Mouse (Mus musculus) hindbrain, embryonic 12.5 days (tissue): ENCODE results near the gene Mpi. TPM values are rescaled to one million over a fixed set of nuclear protein-coding genes. Genes with fewer than 3 reads are reported as not detected.
A peak's percentile ranks its signal among the peaks of the same experiment; 100 is the strongest.

Experiments
- ATAC-seq: fragments of 200-750 bp; cut with Nextera tagmentation; 2 replicates; pipeline ENCODE4 v1.8.0; 2017; ENCODE audit warnings: moderate TSS enrichment; ENCODE audit not compliant: low FRiP score
- H3K27ac ChIP-seq: fragments of 300-500 bp; sonication (generic); 2 replicates; pipeline ENCODE4 v1.5.1; 2016; ENCODE audit warnings: mild to moderate bottlenecking
- H3K27me3 ChIP-seq: fragments of 300-500 bp; sonication (generic); 2 replicates; pipeline ENCODE4 v1.6.1; 2016; ENCODE audit warnings: mild to moderate bottlenecking
- H3K36me3 ChIP-seq: fragments of 300-500 bp; sonication (generic); 2 replicates; pipeline ENCODE4 v1.6.1; 2016; ENCODE audit warnings: mild to moderate bottlenecking
- H3K4me1 ChIP-seq: fragments of 300-500 bp; sonication (generic); 2 replicates; pipeline ENCODE4 v1.6.1; 2016
- H3K4me2 ChIP-seq: fragments of 300-500 bp; sonication (generic); replicated peaks from 2 replicates; pipeline ENCODE4 v1.6.1; 2016; ENCODE audit warnings: mild to moderate bottlenecking
- H3K4me3 ChIP-seq: fragments of 300-500 bp; sonication (generic); 2 replicates; pipeline ENCODE4 v1.5.1; 2016; ENCODE audit warnings: mild to moderate bottlenecking
- H3K9ac ChIP-seq: fragments of 300-500 bp; sonication (generic); 2 replicates; pipeline ENCODE4 v1.6.1; 2016; ENCODE audit warnings: mild to moderate bottlenecking, moderate library complexity
- H3K9me3 ChIP-seq: fragments of 300-500 bp; sonication (generic); replicated peaks from 2 replicates; pipeline ENCODE4 v1.6.1; 2016; ENCODE audit warnings: mild to moderate bottlenecking
- WGBS: fragments of 180-500 bp; shearing (Covaris S2); methylation state at CpG from one replicate; pipeline ENCODE4 v1.1.7; 2016; 5-methylcytosine and 5-hydroxymethylcytosine counted together
- polyA plus RNA-seq: library from polyadenylated mRNA; unstranded; fragments of >200 nt; fragmentation: Nextera tagmentation; extraction: Ambion mirVana; gene quantifications from 2 replicates; pipeline ENCODE4 v1.2.1, GENCODE M21; 2016

Mpi gene
- polyA plus RNA-seq = 59.2 and 61.4 TPM in 2 replicates

DNA sequence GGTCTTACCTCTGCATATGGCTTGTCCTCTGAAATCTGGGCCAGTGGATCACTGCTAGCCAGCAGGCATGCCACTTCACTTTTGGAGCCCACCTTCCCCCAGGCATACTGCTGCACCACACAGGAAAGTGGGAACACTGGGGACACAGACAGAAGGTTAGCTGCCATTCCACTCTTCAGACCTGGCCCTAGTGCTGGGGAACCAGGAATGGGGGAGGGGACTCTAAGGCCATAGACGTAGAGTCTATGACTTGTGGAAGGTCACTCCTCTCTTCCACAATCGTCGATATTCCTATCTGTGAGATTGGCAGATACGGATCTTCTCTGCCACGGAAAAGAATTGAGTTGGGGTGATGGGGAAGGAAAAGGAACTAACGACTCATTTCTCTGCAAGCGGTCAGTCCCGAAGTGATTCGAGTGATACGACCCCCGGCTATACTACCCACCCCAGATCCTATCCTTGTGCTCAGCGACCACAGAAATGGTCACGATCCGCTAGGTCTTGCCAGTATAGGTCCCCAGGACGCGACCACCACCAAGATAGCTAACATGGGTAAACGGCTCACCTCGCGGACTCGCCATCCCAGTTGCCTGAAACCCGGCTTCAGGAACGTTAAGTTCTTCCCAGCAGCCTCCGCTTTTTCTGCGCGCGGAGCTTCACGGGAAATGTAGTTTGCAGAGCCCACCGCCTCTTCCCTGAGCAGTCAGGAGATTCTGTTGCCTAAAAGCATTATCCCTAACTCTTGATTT, at the start of gene Mpi:
TSS of gene Mpi (minus strand) at position 625 of the 749 bp plus-strand sequence.
- under 1% methylated on average over 28 of the region's 28 CpGs for WGBS
- peak within 1 kb of the TSS; percentile 67 for H3K4me3 ChIP-seq
- peak; percentile 75 for ATAC-seq

DNA sequence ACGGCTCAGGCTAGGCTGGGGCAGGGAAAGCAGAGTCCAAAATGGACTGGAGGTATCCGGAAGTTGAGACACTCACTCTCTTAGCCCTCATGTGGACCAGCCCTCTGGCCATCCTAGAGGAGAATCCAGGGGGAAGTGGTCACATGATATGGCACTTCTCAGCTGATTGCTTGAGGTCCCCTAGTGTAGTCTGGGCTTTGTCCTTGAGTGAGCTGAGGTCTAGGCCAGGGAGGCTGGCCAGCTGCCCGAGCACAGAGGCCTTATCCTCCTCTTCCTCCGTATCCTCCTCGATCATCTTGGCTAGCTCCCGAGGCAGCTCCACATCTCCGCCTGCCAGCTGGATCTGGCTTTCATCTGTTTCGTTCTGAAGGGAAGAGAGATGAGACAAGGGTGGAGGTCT, 49.5 kb upstream of the Mpi start:
- peaks cover 50% of the 10 kb centered on the region for H3K4me1 ChIP-seq
- H3K9ac ChIP-seq = no peak overlapping the region
- WGBS = 75% methylated on average over 8 of the region's 8 CpGs
- H3K36me3 ChIP-seq = no peaks in the 10 kb centered on the region
- peaks cover 26% of the 10 kb centered on the region for H3K27me3 ChIP-seq
- H3K27ac ChIP-seq = no peak overlapping the region
- H3K4me3 ChIP-seq = no peak overlapping the region
- no peak overlapping the region for H3K4me2 ChIP-seq
- ATAC-seq = no peak
- no peaks in the 10 kb centered on the region for H3K9me3 ChIP-seq

More for the DNA sequence above, at the start of gene Mpi:
- peaks cover 13% of the 10 kb centered on the region for H3K4me1 ChIP-seq
- H3K9me3 ChIP-seq = no peaks in the 10 kb centered on the region
- H3K36me3 ChIP-seq = peaks cover 31% of the 10 kb centered on the region
- peak within 1 kb of the TSS; percentile 76 for H3K4me2 ChIP-seq
- peak within 1 kb of the TSS; percentile 78 for H3K9ac ChIP-seq
- H3K27ac ChIP-seq = no peak within 1 kb of the TSS
- no peaks in the 10 kb centered on the region for H3K27me3 ChIP-seq

DNA sequence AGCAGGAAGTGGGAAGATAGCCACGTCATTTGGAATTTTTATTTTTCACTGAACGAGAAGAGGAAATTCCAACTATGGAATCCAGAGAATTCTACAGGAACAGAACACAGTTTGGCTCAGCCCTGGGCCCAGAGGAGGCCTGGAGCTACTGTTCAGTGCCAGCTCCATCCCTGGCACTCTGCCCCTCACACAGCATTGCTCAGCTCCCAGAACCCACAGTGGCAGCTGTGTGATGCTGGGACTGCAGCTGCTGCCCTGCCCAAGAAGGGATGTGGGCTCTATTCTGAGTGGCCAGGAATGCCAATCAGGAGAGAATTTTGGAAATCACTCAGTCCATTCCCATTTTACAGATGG, 48.8 kb upstream of the Mpi start:
- Histone ChIP-seq H3K9me3 (no peaks in the 10 kb centered on the region), H3K4me1 (peaks cover 43% of the 10 kb centered on the region)

DNA sequence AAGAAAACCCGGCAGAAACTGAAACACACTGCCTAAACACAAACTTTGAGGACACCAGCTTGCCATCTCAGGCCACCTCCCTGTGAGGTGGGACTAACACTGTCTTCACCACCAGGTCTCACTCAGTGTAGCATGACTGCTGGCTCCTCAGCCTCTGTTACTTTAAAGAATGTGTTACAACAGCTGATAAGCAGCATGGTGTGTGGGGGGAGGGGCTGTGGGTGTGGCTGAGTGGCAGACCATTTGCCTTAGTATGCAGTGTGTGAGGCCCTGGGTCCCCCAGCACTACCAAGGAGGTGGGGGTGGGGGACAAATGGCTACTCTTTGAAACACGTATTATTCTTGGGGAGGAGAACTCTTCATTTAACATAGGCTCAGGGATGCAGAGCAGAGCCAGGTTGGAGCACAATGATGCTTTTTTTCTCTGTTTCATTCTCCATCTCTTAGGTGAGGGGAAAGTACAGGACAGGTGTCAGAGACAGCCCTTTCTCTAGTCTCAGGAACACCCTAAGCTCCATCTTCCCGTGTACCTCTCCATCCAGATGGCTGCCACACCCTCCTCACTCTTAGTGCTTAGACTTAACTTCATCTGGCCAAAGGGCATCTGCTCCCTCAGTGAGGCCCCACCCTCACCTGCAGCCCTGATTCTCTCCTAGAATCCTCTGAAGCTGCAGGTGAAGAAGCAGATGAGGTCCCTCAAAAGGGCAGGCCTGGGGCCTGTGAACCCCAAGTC, 48.2 kb upstream of the Mpi start:
- 0 out of 2 replicates have a peak, but pooled peaks have one; percentile 58 for ATAC-seq
- Histone ChIP-seq H3K27ac (no peak overlapping the region), H3K9me3 (no peaks in the 10 kb centered on the region), H3K4me3 (no peak overlapping the region), H3K27me3 (peaks cover 13% of the 10 kb centered on the region), H3K36me3 (no peaks in the 10 kb centered on the region), H3K4me2 (no peak overlapping the region), H3K9ac (peak overlapping the region; percentile 13; the same call in 1 of the 2 replicates), H3K4me1 (peaks cover 39% of the 10 kb centered on the region)
- WGBS = 4% methylated on average over 3 of the region's 3 CpGs

More for the DNA sequence above, 48.8 kb upstream of the Mpi start:
- H3K4me3 ChIP-seq = no peak overlapping the region
- no peaks in the 10 kb centered on the region for H3K36me3 ChIP-seq
- peaks cover 19% of the 10 kb centered on the region for H3K27me3 ChIP-seq
- peak overlapping the region; percentile 13; the same call in 1 of the 2 replicates for H3K9ac ChIP-seq
- H3K27ac ChIP-seq = no peak overlapping the region
- WGBS = 78% methylated on average over 2 of the region's 2 CpGs
- ATAC-seq = no peak
- no peak overlapping the region for H3K4me2 ChIP-seq

DNA sequence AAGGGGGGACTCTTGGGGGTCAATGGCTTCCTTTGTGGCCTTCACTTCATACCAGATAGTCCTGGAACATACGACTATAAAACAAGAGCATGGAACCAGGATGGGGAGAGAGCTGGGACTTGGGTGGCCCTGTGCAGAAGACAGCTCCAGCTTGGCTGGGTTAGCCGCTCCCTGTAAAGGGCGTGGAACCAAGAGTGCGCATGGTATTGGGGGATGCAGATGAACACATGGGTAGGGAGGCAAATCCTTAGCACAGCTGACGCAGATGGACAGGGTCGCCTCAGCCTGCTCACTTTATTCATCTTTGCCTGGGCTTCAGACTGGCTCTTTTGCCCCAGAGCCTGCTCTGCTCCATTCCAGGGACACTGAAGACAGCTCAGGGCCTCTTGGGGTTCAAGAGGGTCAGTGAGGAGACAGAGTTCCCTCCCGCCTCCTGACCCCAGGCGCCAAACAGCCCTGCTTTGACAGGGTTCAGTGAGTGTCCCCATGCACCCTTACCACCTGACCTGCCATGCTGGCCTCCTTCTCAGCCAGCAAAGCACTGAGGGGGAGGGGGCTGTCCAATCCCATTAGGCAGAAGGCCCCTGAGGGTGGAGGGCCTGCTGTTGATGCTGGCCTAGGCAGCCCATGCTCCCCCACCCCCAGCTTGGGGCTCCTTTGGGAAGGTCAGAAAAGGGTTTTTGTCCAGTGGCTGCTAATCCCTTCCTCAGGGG, 46.4 kb upstream of the Mpi start:
- Histone ChIP-seq H3K27ac (no peak overlapping the region), H3K4me3 (no peak overlapping the region), H3K27me3 (no peaks in the 10 kb centered on the region), H3K4me2 (no peak overlapping the region), H3K9me3 (no peaks in the 10 kb centered on the region), H3K9ac (no peak overlapping the region), H3K36me3 (peaks cover 10% of the 10 kb centered on the region), H3K4me1 (peaks cover 39% of the 10 kb centered on the region)
- WGBS = 47% methylated on average over 8 of the region's 8 CpGs
- ATAC-seq = peak; percentile 38

DNA sequence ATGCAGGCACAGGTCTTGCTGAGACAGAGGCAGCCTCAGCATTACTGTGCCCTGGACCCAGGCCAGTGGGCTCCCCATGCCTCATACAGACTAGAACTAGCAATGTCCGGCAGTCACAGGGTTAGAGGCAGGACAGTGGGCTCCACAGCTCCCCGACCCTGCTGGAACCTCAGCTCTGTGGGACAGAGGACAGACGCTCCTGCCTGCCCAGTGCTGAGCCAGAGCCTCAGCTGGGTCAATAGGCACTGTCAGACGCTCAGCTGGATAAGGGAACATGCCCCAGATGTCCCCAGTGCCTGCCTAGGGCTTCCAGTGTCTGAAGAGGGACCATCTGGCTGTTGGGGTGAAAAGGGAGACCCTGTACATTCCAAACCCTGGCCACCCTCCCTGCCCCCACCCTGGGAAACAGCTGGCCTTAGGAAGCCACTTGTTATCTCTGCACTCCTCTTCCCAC, 45.4 kb upstream of the Mpi start:
- WGBS = 18% methylated on average over 4 of the region's 4 CpGs
- ATAC-seq = peak; percentile 58; the same call in 1 of the 2 replicates
- peak overlapping the region; percentile 36; the same call in 1 of the 2 replicates for H3K27ac ChIP-seq
- H3K27me3 ChIP-seq = no peaks in the 10 kb centered on the region
- H3K4me3 ChIP-seq = no peak overlapping the region
- H3K4me2 ChIP-seq = no peak overlapping the region
- H3K36me3 ChIP-seq = peaks cover 20% of the 10 kb centered on the region
- no peak overlapping the region for H3K9ac ChIP-seq
- H3K4me1 ChIP-seq = peaks cover 42% of the 10 kb centered on the region
- H3K9me3 ChIP-seq = no peaks in the 10 kb centered on the region

DNA sequence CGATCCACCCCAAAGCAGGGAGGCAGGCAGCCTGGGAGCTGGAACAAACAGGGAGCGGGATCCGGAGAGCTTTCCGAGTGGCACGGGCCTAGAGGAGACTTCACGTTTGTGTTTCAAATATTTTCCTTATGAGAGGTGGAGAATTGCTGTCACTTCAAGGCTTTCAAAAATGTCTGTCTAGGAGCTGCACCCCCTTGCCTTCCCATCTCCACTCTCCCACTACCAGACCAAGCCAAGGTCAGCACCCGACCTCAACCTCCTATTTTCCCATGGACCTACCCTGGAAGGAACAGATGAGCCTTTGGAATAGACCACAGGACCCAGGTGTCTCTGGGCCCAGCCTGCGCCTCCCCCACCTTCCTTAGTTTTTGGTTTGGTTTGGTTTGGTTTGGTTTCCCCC, 44.7 kb upstream of the Mpi start:
- Histone ChIP-seq H3K9me3 (no peaks in the 10 kb centered on the region), H3K36me3 (peaks cover 25% of the 10 kb centered on the region), H3K4me3 (no peak overlapping the region), H3K27me3 (no peaks in the 10 kb centered on the region), H3K4me2 (no peak overlapping the region), H3K27ac (0 out of 2 replicates have a peak overlapping the region, but pooled peaks have one; percentile 36), H3K4me1 (peaks cover 42% of the 10 kb centered on the region), H3K9ac (no peak overlapping the region)
- no peak for ATAC-seq
- 85% methylated on average over 8 of the region's 8 CpGs for WGBS

DNA sequence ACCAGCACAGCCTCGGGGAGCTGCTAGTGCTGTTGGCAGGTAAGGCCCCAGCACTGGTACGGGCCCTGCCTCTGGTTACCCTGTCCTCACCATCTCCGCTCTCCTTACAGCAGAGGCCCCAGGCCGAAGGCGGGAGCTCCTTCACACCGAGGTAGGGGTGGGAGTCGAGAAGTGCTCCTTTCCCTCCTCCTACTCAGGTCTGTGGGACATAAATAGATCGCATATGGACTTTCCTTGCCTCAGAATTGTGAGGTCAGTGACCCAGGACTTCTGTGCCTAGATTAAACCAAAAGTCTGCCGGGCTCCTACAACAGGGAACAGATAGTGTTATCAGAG, 41.6 kb upstream of the Mpi start:
- no peaks in the 10 kb centered on the region for H3K9me3 ChIP-seq
- H3K4me3 ChIP-seq = no peak overlapping the region
- peaks cover 25% of the 10 kb centered on the region for H3K36me3 ChIP-seq
- WGBS = 56% methylated on average over 9 of the region's 9 CpGs
- peaks cover 36% of the 10 kb centered on the region for H3K4me1 ChIP-seq
- no peak overlapping the region for H3K27ac ChIP-seq
- no peak for ATAC-seq
- H3K4me2 ChIP-seq = no peak overlapping the region
- no peak overlapping the region for H3K9ac ChIP-seq
- no peaks in the 10 kb centered on the region for H3K27me3 ChIP-seq

DNA sequence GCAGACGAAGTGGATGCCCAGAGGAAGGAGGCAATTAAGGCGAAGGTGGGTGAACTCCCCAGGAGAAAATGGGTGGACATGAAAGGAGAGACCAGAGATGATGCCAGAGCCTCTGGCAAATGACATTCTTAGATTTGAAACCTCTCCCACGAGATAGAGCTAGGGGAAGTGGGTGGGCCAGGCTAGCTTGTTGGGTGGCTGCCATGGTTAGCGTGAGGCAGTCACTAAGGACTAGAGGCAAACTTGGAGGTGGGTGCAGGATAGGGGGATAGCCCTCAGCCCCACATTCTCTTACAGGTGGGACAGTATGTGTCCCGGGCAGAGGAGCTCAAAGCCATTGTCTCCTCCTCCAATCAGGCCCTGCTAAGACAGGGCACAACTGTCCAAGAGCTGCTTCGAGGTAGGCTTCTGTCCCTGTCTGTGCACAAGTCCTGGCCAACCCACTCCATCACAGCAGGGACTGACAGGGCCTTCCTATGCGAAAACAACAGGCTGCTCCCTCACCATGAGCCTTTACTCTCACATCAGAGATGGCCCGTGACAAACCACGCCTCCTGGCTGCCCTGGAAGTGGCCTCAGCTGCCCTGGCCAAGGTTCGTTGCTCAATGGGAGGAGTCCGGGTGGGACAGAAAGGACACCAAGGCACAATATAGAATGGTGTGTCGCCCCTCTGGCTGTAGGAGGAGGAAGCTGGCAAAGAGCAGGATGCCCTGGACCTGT, 41.1 kb upstream of the Mpi start:
- Histone ChIP-seq H3K36me3 (peaks cover 25% of the 10 kb centered on the region), H3K9ac (no peak overlapping the region), H3K4me3 (no peak overlapping the region), H3K27me3 (no peaks in the 10 kb centered on the region), H3K4me2 (no peak overlapping the region), H3K27ac (no peak overlapping the region), H3K9me3 (no peaks in the 10 kb centered on the region), H3K4me1 (peaks cover 36% of the 10 kb centered on the region)
- no peak for ATAC-seq
- 43% methylated on average over 12 of the region's 12 CpGs for WGBS

DNA sequence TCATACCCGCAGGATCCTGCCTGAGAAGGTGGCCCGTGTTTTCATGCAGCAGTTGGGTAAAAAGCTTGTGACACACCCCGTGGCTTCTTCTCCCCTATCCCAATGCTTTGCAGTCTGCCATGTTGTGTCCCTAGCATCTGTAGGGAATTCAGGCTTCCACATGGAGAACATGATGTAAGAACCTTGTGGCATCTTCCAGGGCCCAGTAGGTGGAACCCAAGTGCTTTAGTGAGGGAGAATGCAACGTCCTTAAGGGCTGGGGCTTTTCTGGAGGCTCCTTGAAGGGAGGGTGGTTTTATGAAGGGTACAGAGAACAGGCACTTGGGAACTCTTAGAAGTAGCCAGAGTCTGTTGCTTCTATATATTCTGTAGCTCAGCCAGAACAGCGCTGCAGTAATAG, 38.2 kb upstream of the Mpi start:
- no peak for ATAC-seq
- Histone ChIP-seq H3K27ac (no peak overlapping the region), H3K36me3 (peaks cover 42% of the 10 kb centered on the region), H3K9me3 (no peaks in the 10 kb centered on the region), H3K27me3 (no peaks in the 10 kb centered on the region), H3K4me2 (peak overlapping the region; percentile 92; the same call in 1 of the 2 replicates), H3K4me3 (0 out of 2 replicates have a peak overlapping the region, but pooled peaks have one; percentile 71), H3K9ac (no peak overlapping the region; the same call in 1 of the 2 replicates), H3K4me1 (peaks cover 23% of the 10 kb centered on the region)
- WGBS = 39% methylated on average over 5 of the region's 5 CpGs

DNA sequence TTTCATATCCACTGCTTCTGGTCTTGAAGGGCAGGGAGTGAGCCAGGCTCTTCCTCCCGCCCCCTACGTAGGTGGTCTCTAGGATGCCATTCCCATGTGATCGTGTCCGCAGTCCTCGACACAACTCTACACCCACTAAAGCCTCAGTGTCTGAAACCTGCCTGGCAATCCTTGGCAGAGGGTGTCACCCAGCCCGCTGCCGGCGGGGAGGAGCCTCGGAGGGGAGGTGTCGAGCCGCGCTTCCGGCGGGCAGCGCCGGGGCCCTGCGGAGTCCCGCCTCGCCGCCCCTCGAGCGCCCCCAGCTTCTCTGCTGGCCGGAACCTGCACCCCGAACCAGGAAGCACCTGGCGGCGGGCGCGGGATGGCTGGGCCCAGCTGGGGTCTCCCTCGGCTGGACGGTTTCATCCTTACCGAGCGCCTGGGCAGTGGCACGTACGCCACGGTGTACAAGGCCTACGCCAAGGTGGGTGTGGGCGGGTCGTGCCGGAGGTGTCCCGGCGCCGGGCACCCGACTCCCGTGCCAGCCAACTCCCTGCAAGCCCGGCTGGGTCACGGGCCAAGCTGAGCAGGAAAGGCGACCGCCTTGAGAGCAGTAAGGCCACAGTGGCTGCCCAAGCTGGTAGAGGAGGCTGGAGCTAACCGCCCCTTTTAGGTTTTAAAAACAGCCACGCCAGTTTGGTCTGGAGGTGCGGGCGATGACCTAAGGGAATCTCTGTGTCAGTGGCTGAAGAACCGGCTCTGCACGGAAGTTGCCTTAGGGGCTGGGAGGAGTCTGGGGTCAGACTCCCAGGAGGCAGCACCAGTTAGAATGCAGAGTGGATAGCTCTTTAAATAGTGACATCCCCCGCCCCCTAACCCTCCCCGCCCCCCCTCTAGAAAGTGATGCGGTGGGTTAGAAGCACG, 36.9 kb upstream of the Mpi start, which contains the start of gene Ulk3:
TSS of gene Ulk3 (plus strand) at position 229 of the 903 bp plus-strand sequence.
- Histone ChIP-seq H3K27me3 (no peaks in the 10 kb centered on the region), H3K27ac (peak within 1 kb of the TSS; percentile 75), H3K36me3 (peaks cover 47% of the 10 kb centered on the region), H3K4me1 (peaks cover 23% of the 10 kb centered on the region), H3K9me3 (no peaks in the 10 kb centered on the region), H3K4me3 (peak within 1 kb of the TSS; percentile 71), H3K4me2 (peak within 1 kb of the TSS; percentile 92), H3K9ac (peak within 1 kb of the TSS; percentile 84)
- peak; percentile 83 for ATAC-seq
- under 1% methylated on average over 45 of the region's 58 CpGs for WGBS
